In genomic region chr13:99230495-99230868, GRCm38 (mm10) we compare ENCODE assay signal across 12 mouse cellular contexts. TPM values are rescaled to one million over a fixed set of nuclear protein-coding genes. Genes with fewer than 3 reads are reported as not detected.
DNase-seq lines count a peak whose midpoint lies in the region; ATAC-seq and TF ChIP-seq lines count a peak whose summit lies in the region.
"Had no signal": no experiment of that assay in that cellular context is flagged by ENCODE, and none has a peak within 500 bp of the region (broad histone marks: within the 10 kb centered on the region; RNA-seq: fewer than 3 reads in every experiment).

No protein-coding gene starts in this region.

- H3K36me3 ChIP-seq in intestine, embryonic 14.5 days (ENCODE audit: control insufficient read depth, insufficient read depth, low read length), result no peaks in the 10 kb centered on the region
- no peaks in the 10 kb centered on the region for H3K36me3 ChIP-seq in intestine, postnatal 0 days (ENCODE audit: control insufficient read depth, insufficient read depth)
- H3K36me3 ChIP-seq in heart, embryonic 10.5 days, result no peaks in the 10 kb centered on the region
- no peaks in the 10 kb centered on the region for H3K36me3 ChIP-seq in kidney, embryonic 15.5 days
- H3K36me3 ChIP-seq in midbrain, embryonic 14.5 days (ENCODE audit: control insufficient read depth, insufficient read depth, low read length), result no peaks in the 10 kb centered on the region
- H3K36me3 ChIP-seq: forebrain, embryonic 10.5 days; limb, embryonic 15.5 days had no signal

- H3K4me1 ChIP-seq in intestine, embryonic 14.5 days (replicated peaks; ENCODE audit: control insufficient read depth, insufficient read depth, low read length), result no peaks in the 10 kb centered on the region
- no peaks in the 10 kb centered on the region for H3K4me1 ChIP-seq in intestine, postnatal 0 days (replicated peaks; ENCODE audit: control insufficient read depth, insufficient read depth, low read length)
- H3K4me1 ChIP-seq in heart, embryonic 10.5 days, result peaks cover 41% of the 10 kb centered on the region
- H3K4me1 ChIP-seq in kidney, embryonic 15.5 days, result peaks cover 26% of the 10 kb centered on the region
- no peaks in the 10 kb centered on the region for H3K4me1 ChIP-seq in midbrain, embryonic 14.5 days (ENCODE audit: control insufficient read depth, insufficient read depth, low read length)

- no peak overlapping the region for H3K4me2 ChIP-seq in intestine, embryonic 14.5 days (ENCODE audit: low read length)
- H3K4me2 ChIP-seq in intestine, postnatal 0 days (replicated peaks; ENCODE audit: low read depth), result no peak overlapping the region
- H3K4me2 ChIP-seq in kidney, embryonic 15.5 days, result no peak overlapping the region
- H3K4me2 ChIP-seq in midbrain, embryonic 14.5 days (ENCODE audit: low read length), result no peak overlapping the region
- H3K4me2 ChIP-seq: limb, embryonic 15.5 days had no signal

- ATAC-seq in intestine, embryonic 14.5 days (replicated peaks; ENCODE audit: low FRiP score, low TSS enrichment, low read depth), result no peak
- ATAC-seq in intestine, postnatal 0 days, result no peak
- ATAC-seq in kidney, embryonic 15.5 days (replicated peaks; ENCODE audit: low FRiP score), result no peak
- no peak for ATAC-seq in midbrain, embryonic 14.5 days (ENCODE audit: low FRiP score, low TSS enrichment)
- ATAC-seq: CD4-positive, CD25-positive, alpha-beta regulatory T cell, adult 4 months had no signal

- no peak for TF ChIP-seq CTCF in intestine, postnatal 0 days (IDR thresholded peaks at IDR 0.05; ENCODE audit: low read depth)

- no peaks in the 10 kb centered on the region for H3K27me3 ChIP-seq in intestine, embryonic 14.5 days (replicated peaks; ENCODE audit: control insufficient read depth, insufficient read depth, low read length)
- no peaks in the 10 kb centered on the region for H3K27me3 ChIP-seq in intestine, postnatal 0 days (replicated peaks; ENCODE audit: control insufficient read depth, insufficient read depth, low read length)
- H3K27me3 ChIP-seq in heart, embryonic 10.5 days (ENCODE audit: insufficient read depth, poor library complexity, severe bottlenecking), result no peaks in the 10 kb centered on the region
- H3K27me3 ChIP-seq in kidney, embryonic 15.5 days, result no peaks in the 10 kb centered on the region
- no peaks in the 10 kb centered on the region for H3K27me3 ChIP-seq in midbrain, embryonic 14.5 days (ENCODE audit: control insufficient read depth, insufficient read depth, low read length)
- H3K27me3 ChIP-seq: limb, embryonic 15.5 days had no signal

- no peak overlapping the region for H3K9ac ChIP-seq in intestine, embryonic 14.5 days (ENCODE audit: low read length)
- no peak overlapping the region for H3K9ac ChIP-seq in intestine, postnatal 0 days (ENCODE audit: low read depth, low read length)
- H3K9ac ChIP-seq in kidney, embryonic 15.5 days, result no peak overlapping the region
- no peak overlapping the region for H3K9ac ChIP-seq in midbrain, embryonic 14.5 days (replicated peaks; ENCODE audit: low read length)
- H3K9ac ChIP-seq: limb, embryonic 15.5 days had no signal

- WGBS in intestine, embryonic 14.5 days, result 31% methylated on average over 3 of the region's 3 CpGs
- 58% methylated on average over 3 of the region's 3 CpGs for WGBS in intestine, postnatal 0 days
- 41% methylated on average over 3 of the region's 3 CpGs for WGBS in heart, embryonic 10.5 days
- whole genome bisulfite sequencing in kidney, embryonic 15.5 days, result 38% methylated on average over 3 of the region's 3 CpGs
- WGBS in midbrain, embryonic 14.5 days, result 31% methylated on average over 3 of the region's 3 CpGs

- DNase-seq in intestine, embryonic 14.5 days (ENCODE audit: low spot score), result no peak
- DNase-seq in heart, embryonic 10.5 days (ENCODE audit: low spot score), result peak; percentile 45
- peak; percentile 28 to 69 for DNase-seq in lung, postnatal 4 days
- DNase-seq in cerebellum, adult 8-10 months, result no peak
- no peak for DNase-seq in midbrain, embryonic 14.5 days
- DNase-seq in right cerebral cortex, postnatal 14 days, result no peak
- DNase-seq: cerebellum, adult 9-11 months had no signal

- H3K9me3 ChIP-seq in intestine, embryonic 14.5 days (ENCODE audit: control insufficient read depth, low read length), result no peaks in the 10 kb centered on the region
- H3K9me3 ChIP-seq in intestine, postnatal 0 days (ENCODE audit: control insufficient read depth), result no peaks in the 10 kb centered on the region
- H3K9me3 ChIP-seq in heart, embryonic 10.5 days, result no peaks in the 10 kb centered on the region
- H3K9me3 ChIP-seq in kidney, embryonic 15.5 days (replicated peaks), result no peaks in the 10 kb centered on the region
- no peaks in the 10 kb centered on the region for H3K9me3 ChIP-seq in midbrain, embryonic 14.5 days (ENCODE audit: control insufficient read depth, low read length)
- H3K9me3 ChIP-seq: forebrain, embryonic 10.5 days; limb, embryonic 15.5 days had no signal

- H3K4me3 ChIP-seq in intestine, embryonic 14.5 days (ENCODE audit: low read depth, low read length), result no peak overlapping the region
- no peak overlapping the region for H3K4me3 ChIP-seq in intestine, postnatal 0 days (ENCODE audit: low read depth, low read length)
- no peak overlapping the region for H3K4me3 ChIP-seq in heart, embryonic 10.5 days
- H3K4me3 ChIP-seq in kidney, embryonic 15.5 days (replicated peaks), result no peak overlapping the region
- no peak overlapping the region for H3K4me3 ChIP-seq in midbrain, embryonic 14.5 days (replicated peaks; ENCODE audit: low read depth, low read length)
- H3K4me3 ChIP-seq: forebrain, embryonic 10.5 days; limb, embryonic 15.5 days had no signal

- peak overlapping the region; percentile 14; the same call in 1 of the 2 replicates for H3K27ac ChIP-seq in intestine, embryonic 14.5 days (ENCODE audit: low read depth)
- H3K27ac ChIP-seq in intestine, postnatal 0 days (ENCODE audit: low read depth, low read length), result no peak overlapping the region
- 0 out of 2 replicates have a peak overlapping the region, but pooled peaks have one; percentile 49 for H3K27ac ChIP-seq in heart, embryonic 10.5 days
- H3K27ac ChIP-seq in kidney, embryonic 15.5 days, result peak overlapping the region; percentile 69
- H3K27ac ChIP-seq in midbrain, embryonic 14.5 days (replicated peaks; ENCODE audit: low read depth, low read length), result no peak overlapping the region
- H3K27ac ChIP-seq: limb, embryonic 15.5 days had no signal

RNA-seq across cellular contexts. Expression of gene Zfp366, which starts 45.9 kb away (rescaled TPM):
- polyA plus RNA-seq in intestine, embryonic 14.5 days (2014; fragmentation: Nextera tagmentation; extraction: Ambion mirVana), result 0.79 and 0.83 TPM in 2 replicates
- 0.38 and 0.39 TPM in 2 replicates for polyA plus RNA-seq in intestine, postnatal 0 days (2015; fragmentation: Nextera tagmentation; extraction: Ambion mirVana)
- polyA plus RNA-seq in heart, embryonic 10.5 days (2016; fragmentation: Nextera tagmentation; extraction: Ambion mirVana), result 0.10 and 0.14 TPM in 2 replicates
- 0.99 and 1.1 TPM in 2 replicates for polyA plus RNA-seq in kidney, embryonic 15.5 days (2015; fragmentation: Nextera tagmentation; extraction: Ambion mirVana)
- 0.43 and 0.79 TPM in 2 replicates for polyA plus RNA-seq in midbrain, embryonic 14.5 days (2014; fragmentation: Nextera tagmentation; extraction: Ambion mirVana)

Comparison
In these comparisons a context has a peak if more than half of its experiments do, and no peak if none do; other contexts are left out.
1. H3K27ac ChIP-seq: peak in intestine, embryonic 14.5 days (single experiment), heart, embryonic 10.5 days (single experiment) and kidney, embryonic 15.5 days (single experiment); none in intestine, postnatal 0 days (single experiment) and midbrain, embryonic 14.5 days (single experiment).
2. DNase-seq: peak in heart, embryonic 10.5 days (single experiment) and lung, postnatal 4 days (2 of 2); none in intestine, embryonic 14.5 days (single experiment), cerebellum, adult 8-10 months (single experiment), midbrain, embryonic 14.5 days (single experiment) and right cerebral cortex, postnatal 14 days (single experiment).